Mouse (Mus musculus): ENCODE data around the gene Mxd4.
A peak's percentile ranks its signal among the peaks of the same experiment; 100 is the strongest.

Mxd4 gene

GRCm38 (mm10) chr5:34197243-34197642 lies 9.7 kb upstream of the Mxd4 start:
- DNase-seq (ENCODE audit: low read depth, low spot score), result peak; percentile 38

DNA sequence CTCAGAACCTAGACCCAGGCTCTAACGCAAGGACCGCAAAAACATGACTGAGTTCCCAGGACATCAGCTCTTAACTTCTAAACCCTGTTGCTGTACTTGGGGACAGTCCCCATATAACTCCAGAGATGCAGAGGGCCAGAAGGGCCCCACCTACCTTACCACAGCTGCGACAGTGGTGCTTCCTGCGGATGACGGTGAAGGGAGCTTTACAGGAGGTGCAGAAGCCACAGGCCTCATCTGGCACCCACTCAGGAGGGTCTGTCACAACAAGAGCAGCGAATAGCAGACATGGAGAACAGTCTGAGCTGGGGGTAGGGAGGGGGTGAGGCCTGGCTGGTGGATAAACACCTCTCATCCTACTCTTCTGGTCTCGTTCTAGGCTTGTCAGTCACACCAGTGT lies 8.9 kb upstream of the Mxd4 start:
- peak; percentile 95 for DNase-seq (ENCODE audit: low read depth, low spot score)

DNA sequence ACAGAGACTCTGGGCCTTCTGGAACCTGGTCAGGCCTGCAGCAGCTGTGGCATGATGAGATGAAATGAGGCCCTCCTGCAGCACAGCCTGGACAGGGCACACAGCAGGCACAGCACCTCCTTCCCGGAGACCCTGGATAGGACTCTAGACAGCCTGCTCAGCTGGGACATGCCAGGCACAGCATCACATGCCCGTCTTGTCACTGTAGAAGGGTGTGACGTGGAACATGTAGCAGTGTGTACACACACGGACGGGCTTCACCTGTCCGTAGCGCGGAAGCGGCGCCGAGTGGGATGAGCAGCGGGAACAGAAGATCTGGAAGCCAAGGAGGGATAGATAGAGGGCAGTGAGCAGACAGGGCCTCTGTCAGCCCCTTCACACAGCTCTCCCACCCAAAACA lies 8.3 kb upstream of the Mxd4 start:
- DNase-seq (ENCODE audit: low read depth, low spot score), result peak; percentile 47

DNA sequence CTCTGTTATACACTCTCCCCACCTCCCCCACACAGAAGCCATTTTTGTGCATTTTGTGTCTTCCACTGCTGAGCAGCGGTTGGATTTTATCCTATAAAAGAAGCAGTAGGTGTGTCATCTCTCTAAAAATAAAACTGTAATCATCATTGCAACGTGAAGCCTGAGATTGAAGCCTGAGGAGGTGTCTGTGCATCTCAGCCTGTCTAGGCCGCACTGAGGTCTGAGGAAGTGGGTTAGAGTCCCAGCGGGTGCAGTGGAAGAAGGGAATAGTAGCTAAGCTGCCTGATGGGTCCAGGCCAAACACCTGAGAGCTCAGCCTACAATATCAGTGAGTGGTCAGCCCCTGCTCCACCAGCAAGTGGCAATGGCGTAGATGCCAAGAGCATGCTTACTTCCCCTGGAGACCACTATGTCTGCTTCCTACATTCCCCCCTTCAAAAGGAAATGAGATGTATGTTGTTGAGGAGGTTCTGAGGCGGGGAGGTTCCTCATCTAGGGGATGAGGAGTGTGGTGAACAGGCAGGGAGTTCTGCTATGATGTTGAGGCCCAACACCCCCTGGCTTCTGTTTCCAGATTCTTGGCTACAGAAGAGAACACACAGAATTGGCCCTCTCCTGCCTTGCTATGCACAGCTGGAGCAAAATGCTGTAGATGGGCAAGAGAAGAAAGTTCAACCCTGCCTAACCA lies 7.6 kb upstream of the Mxd4 start:
- DNase-seq (ENCODE audit: low read depth, low spot score), result peak; percentile 50

GRCm38 (mm10) chr5:34194426-34194825 lies 6.9 kb upstream of the Mxd4 start:
- DNase-seq (ENCODE audit: low read depth, low spot score), result peak; percentile 35

DNA sequence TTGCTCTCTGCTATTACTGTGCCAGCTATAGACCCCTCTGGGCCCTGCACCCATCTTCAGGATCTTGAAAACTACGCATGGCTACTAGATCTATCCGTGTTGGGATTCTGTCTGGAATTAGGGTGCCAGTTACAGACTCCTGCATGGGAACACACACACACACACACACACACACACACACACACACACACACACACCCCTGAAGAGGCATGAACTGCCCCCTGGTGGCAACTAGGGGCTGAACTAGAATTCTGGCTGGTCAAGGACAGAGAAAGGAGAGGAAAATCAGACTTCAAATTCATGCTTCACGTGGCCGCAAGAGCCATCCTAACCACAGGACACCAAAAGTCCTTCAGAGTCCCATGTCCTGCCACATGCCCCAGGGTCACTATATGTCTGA lies 4.3 kb upstream of the Mxd4 start:
- DNase-seq (ENCODE audit: low read depth, low spot score), result peak; percentile 54

DNA sequence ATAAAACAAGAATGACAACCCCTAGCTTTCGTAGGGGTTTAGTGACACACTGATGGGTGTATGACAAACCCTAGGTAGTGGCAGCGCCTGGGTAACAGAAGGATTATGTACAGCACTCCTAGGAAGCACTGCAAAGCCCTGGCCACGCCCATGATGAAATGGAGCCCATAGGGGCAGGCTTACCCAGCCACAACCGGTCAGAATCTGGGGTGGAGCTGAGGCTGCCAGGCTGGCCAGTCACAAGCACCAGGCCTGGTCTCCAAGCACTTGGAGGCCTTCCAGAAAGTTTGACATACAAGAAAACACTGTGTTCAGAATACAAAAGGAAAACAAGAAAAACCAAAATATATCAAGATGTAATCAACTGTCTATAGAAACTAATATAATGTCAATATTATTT lies 3.5 kb upstream of the Mxd4 start:
- no peak for DNase-seq (ENCODE audit: low read depth, low spot score)

- no peak for DNase-seq (ENCODE audit: low read depth, low spot score)
Observed at GRCm38 (mm10) chr5:34189521-34189920, 2.0 kb upstream of the Mxd4 start.

- no peak for DNase-seq (ENCODE audit: low read depth, low spot score)
Observed at GRCm38 (mm10) chr5:34188856-34189255, 1.3 kb upstream of the Mxd4 start.

- DNase-seq (ENCODE audit: low read depth, low spot score), result peak; percentile 68
Observed at GRCm38 (mm10) chr5:34186961-34187391, 544 bp downstream of the Mxd4 start.

- DNase-seq (ENCODE audit: low read depth, low spot score), result no peak
Observed at GRCm38 (mm10) chr5:34186391-34186790, 1.1 kb downstream of the Mxd4 start.

GRCm38 (mm10) chr5:34185791-34186190 lies 1.7 kb downstream of the Mxd4 start:
- DNase-seq (ENCODE audit: low read depth, low spot score), result no peak

DNA sequence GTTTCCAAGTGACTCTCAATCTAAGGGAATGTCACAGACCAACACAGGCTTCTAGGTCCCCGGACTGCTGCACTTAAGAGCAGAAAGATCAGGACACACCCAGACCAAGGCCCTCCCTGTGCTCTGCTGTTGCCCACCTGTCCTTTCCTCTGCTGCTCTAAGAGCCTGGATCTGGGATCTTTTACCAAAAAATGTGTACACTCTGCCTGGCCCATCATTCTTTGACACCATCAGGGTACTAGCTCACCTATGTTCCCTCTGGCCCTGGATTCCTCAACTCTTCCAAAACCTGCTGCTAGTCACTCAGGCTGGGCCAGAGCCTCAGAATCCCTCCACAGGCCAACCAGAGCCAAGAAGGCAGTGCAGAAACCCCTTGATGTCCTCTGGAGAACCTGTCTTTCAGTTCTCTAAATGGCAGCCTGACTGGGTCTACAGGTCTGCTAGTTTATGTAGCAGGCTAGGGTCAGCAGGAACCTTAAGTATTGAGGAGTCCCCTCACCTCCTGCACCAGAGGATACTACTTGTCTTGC lies 2.4 kb downstream of the Mxd4 start:
- DNase-seq (ENCODE audit: low read depth, low spot score), result no peak

GRCm38 (mm10) chr5:34183976-34184375 lies 3.5 kb downstream of the Mxd4 start:
- DNase-seq (ENCODE audit: low read depth, low spot score), result no peak

DNA sequence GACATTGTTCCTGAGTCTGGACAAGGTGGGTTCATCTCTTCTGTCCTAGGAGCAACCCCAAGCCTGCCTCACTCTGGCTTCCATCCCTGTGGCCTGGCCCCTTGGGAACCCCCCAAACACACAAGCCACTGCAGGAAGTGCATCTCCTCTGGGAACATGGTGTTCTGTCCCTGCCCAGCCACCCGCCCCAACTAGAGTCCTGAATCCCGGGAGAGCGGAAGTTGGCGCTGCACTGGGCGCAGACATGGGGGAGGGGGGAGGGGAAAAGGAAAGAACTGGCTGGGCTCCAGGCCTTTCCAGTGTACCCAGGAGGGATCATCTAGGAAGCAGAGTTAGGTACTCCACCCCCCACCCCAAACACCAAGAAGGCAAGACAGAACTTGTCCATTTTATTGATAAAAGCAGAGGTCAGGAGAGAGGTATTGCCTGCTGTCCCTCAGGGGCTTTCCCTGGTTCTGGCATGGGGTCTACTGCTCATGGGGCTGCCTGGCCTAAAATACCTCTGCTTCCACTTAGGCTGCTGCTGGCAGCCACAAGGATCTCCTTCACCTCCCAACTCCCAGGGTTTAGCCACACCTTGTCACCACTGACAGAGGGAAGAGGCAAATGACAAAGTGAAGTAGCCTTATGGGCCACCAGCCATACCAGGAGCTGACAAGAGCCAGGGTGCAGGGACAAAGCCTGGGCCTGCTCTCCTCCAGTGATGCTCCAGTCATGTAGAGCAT lies 4.2 kb downstream of the Mxd4 start:
- no peak for DNase-seq (ENCODE audit: low read depth, low spot score)

- no peak for DNase-seq (ENCODE audit: low read depth, low spot score)
Observed at GRCm38 (mm10) chr5:34182486-34182885, 5.0 kb downstream of the Mxd4 start.

- DNase-seq (ENCODE audit: low read depth, low spot score), result no peak
Observed at GRCm38 (mm10) chr5:34177821-34178220, 9.7 kb downstream of the Mxd4 start.

DNA sequence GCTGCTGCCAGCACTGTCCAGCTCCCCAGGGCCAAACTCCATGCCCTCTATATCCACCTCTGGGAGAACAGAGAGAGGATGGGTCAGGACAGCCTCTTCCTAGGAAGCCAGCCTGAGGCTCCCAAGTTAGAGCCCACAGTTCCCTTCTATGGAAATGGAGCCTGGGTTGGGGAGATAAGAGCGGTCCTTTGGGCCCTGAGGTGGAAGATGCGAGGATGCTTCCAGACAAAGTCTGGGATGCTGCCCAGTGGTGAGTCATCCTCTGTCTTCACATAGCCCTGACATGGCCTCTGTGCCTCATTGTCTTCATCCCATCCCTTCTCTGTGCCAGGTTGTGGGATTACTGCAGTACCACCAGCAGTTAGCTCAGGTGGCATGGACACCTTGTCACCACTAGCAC lies 10.4 kb downstream of the Mxd4 start:
- no peak for DNase-seq (ENCODE audit: low read depth, low spot score)

DNA sequence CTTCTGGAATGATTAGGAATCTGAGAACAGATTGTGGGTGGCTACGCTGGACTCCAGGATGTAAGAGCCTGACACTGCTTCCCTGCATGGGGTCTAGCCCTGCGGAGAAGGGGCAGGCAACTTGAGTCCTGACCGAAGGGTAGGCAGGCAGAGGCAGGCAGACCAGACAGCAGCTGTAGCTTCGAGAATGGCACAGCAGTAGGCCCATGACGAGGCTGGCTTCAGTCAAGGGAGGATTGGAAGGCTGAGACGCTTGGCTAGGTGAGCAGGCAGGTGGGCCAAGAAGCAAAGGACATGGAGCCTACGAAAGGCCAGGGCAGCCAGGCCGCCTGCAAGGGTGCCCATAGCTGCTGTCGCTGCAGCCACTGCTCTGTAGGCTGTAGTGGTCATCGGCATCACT lies 10.8 kb downstream of the Mxd4 start:
- no peak for DNase-seq (ENCODE audit: low read depth, low spot score)

DNA sequence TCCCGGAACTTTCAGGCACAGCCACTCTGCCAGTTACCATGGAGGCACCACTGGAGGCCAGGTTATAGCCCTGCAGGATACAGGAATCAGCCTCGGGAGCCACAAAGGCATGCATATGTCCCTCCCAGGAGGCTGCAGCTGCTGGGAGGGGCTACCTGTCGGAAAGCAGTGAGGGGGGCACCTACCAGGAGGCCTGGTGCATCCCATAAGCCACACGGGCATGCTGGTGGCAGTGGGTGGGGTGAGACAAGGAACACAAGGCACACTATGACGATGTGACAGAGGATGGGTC lies 12.2 kb downstream of the Mxd4 start:
- DNase-seq (ENCODE audit: low read depth, low spot score), result no peak

DNA sequence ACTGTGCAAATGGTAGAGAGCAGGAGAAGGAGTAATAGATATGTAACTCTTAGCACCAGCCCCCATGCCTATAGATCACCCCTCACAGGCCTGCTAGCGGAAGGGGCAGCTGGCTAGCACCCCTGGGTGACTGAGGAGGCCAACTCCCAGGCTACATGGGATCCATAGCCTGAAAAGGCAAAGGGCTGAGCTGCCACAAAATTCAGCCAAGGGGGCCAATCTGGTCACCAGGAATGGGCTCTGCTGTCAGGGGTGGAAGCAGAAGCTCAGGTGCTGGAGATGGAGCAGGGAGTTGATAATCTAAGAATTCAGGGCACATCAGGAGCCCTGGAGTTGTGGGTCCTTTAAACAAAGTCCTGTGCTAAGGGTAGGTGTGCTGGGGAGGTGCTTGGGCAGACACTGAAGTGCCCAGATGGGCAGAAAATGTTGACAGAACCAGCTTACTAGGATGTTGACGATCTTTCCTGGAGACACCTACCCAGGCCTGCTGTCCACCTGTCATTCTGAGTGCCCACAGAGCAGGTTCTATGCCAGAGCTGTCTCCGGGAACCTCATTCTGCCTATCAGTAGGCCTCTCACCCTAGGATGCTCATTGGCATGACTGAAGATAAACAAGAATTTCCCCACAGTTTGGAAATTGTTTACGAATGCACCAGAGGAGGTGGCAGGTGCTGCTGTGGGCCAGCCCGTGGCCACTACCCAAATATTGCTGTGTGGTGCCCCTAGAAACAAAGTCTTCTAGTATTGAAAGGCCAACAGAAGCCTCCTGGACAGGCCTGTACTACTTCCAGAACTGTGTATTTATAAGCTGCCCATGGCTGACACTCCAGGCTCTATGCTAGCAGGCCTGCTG lies 12.7 kb downstream of the Mxd4 start:
- no peak for DNase-seq (ENCODE audit: low read depth, low spot score)

DNA sequence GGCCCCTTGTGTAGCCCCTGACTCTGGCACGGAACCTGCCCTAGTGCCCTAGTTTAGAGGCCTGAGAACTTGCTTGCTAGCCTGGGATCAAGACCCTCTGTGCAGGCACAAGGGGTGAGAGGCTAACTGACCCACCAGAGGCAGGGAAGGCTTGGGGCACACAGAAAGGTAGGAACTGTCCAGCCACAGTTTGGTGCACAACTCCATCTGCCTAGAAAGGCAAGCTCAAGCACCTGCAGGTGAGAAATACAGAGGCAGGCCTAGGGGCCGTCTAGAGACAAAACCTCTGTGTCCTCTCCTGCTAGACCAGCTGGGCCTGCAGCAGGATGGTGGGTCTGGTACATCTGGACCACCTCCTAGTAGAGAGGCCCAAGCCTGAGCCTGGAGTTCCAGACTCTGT lies 13.5 kb downstream of the Mxd4 start:
- no peak for DNase-seq (ENCODE audit: low read depth, low spot score)
